Mouse (Mus musculus) v-Abl transformed pro-B cells (cell line): ENCODE results near the gene Specc1l.

Experiments
- in situ Hi-C, 2 experiments: fragments of 400-800 bp; cut with MboI; formaldehyde crosslinking; loops; one replicate each; pipeline ENCODE4 v1.15.1; 2025; ENCODE audit not compliant: unreplicated experiment in 2 of 2

Gene Specc1l

GRCm38 (mm10) chr10:75221936-75222610 lies 10.2 kb downstream of the Specc1l start:
- in situ Hi-C loops = no loop called here

- in situ Hi-C loops = no loop called here
Measured at GRCm38 (mm10) chr10:75222611-75222998, 10.7 kb downstream of the Specc1l start.

GRCm38 (mm10) chr10:75224154-75224553 lies 12.3 kb downstream of the Specc1l start:
- in situ Hi-C loops = no loop called here

- in situ Hi-C loops = no loop called here
Measured at GRCm38 (mm10) chr10:75224630-75225029, 12.8 kb downstream of the Specc1l start.

- in situ Hi-C loops = no loop called here
Measured at GRCm38 (mm10) chr10:75227381-75227780, 15.5 kb downstream of the Specc1l start.

- in situ Hi-C loops = no loop called here
Measured at GRCm38 (mm10) chr10:75230572-75230971, 18.7 kb downstream of the Specc1l start.

- in situ Hi-C loops = no loop called here
Measured at GRCm38 (mm10) chr10:75231876-75232275, 20.0 kb downstream of the Specc1l start.

- in situ Hi-C loops = no loop called here
Measured at GRCm38 (mm10) chr10:75232612-75233155, 20.8 kb downstream of the Specc1l start.

- in situ Hi-C loops = no loop called here
Measured at GRCm38 (mm10) chr10:75233489-75233888, 21.6 kb downstream of the Specc1l start.

GRCm38 (mm10) chr10:75235726-75236125 lies 23.9 kb downstream of the Specc1l start:
- in situ Hi-C loops = no loop called here

- in situ Hi-C loops = no loop called here
Measured at GRCm38 (mm10) chr10:75236156-75236555, 24.3 kb downstream of the Specc1l start.

- in situ Hi-C loops = no loop called here
Measured at GRCm38 (mm10) chr10:75237166-75237565, 25.3 kb downstream of the Specc1l start.

GRCm38 (mm10) chr10:75240583-75241250 lies 28.8 kb downstream of the Specc1l start:
- in situ Hi-C loops = no loop called here

- in situ Hi-C loops = loop anchor here in 1 of 2 experiments (5.0 kb wide), 1 partner anchor 64 kb away; no protein-coding TSS in a partner anchor
Measured at GRCm38 (mm10) chr10:75245806-75246205, 33.9 kb downstream of the Specc1l start.

GRCm38 (mm10) chr10:75246331-75246730 lies 34.5 kb downstream of the Specc1l start:
- in situ Hi-C loops = loop anchor here in 1 of 2 experiments (5.0 kb wide), 1 partner anchor 64 kb away; no protein-coding TSS in a partner anchor

- in situ Hi-C loops = loop anchor here in 1 of 2 experiments (5.0 kb wide), 1 partner anchor 64 kb away; no protein-coding TSS in a partner anchor
Measured at GRCm38 (mm10) chr10:75251011-75251410, 39.1 kb downstream of the Specc1l start.

- in situ Hi-C loops = loop anchor here in 1 of 2 experiments (5.0 kb wide), 1 partner anchor 65 kb away; no protein-coding TSS in a partner anchor
Measured at GRCm38 (mm10) chr10:75252301-75253022, 40.6 kb downstream of the Specc1l start.

- in situ Hi-C loops = loop anchor here (5.0 kb wide), 2 partner anchors 182 to 232 kb away; no protein-coding TSS in a partner anchor
Measured at GRCm38 (mm10) chr10:75255091-75255490, 43.2 kb downstream of the Specc1l start.

- in situ Hi-C loops = loop anchor here (5.0 kb wide), 2 partner anchors 180 to 230 kb away; no protein-coding TSS in a partner anchor
Measured at GRCm38 (mm10) chr10:75257401-75257800, 45.5 kb downstream of the Specc1l start.

GRCm38 (mm10) chr10:75258241-75258640 lies 46.4 kb downstream of the Specc1l start:
- in situ Hi-C loops = loop anchor here (5.0 kb wide), 2 partner anchors 179 to 229 kb away; no protein-coding TSS in a partner anchor

- in situ Hi-C loops = no loop called here
Measured at GRCm38 (mm10) chr10:75261268-75261667, 49.4 kb downstream of the Specc1l start.
